Mouse (Mus musculus): ENCODE results near the gene Haus8.

DNA sequence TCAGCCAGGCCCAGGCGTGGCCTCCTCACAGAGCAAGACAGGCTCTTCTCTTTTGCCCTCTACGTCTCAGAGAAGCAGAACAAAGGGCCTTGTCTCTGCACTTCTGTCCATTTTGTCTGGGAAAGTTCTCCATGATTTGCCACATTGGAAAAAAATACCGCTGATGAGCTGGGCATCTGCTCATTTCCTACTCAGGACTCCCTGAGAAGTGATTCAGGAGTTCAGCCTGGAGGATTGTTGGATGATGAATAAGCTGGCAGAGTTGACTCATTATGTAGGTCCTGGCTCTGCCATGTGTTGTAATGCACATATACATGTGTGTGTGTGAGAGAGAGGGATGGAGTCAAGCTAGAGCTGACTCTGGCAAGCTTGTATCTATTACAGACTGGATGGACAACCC, 3.4 kb upstream of the Haus8 start:
- TF ChIP-seq CTCF (IDR thresholded peaks at IDR 0.05; ENCODE audit: low read depth) (no peak), EP300 (IDR thresholded peaks at IDR 0.05; ENCODE audit: low read depth) (no peak)
